Mouse (Mus musculus) spleen, adult 18-20 months (tissue): ENCODE data around the gene Pdzd3.

Source experiments
- DNase-seq, 2 experiments: peaks; one replicate each; pipeline ENCODE4 v3.0.0; 2022; ENCODE audit warnings: mixed read lengths in 2 of 2

The Pdzd3 gene

GRCm38 (mm10) chr9:44199166-44199565, 52.1 kb downstream of the Pdzd3 start:
- no peak for DNase-seq
